16 mouse cellular contexts compared by ENCODE assay signal in the genomic region with DNA sequence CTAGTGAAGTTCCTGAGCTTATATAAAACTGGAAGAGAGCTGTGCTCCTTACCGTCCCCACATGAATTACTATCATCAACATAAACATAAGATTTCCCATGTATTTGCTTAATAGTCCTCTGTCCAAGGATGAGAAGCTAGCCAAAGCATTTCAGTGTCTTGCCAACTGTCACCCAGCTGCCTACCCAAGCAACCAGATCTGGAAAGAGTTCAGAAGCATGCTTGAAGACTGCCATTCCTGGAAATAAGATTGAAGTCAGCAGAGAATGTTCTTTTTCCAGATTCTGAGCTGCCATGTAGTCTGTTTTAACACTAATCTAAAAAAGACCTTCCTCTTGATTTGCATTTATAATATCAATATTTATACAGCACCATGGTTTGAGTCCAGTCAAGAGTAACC.
"Had no signal": no experiment of that assay in that cellular context is flagged by ENCODE, and none has a peak within 500 bp of the region (broad histone marks: within the 10 kb centered on the region; RNA-seq: fewer than 3 reads in every experiment).

No protein-coding gene starts in this region.

- H3K4me2 ChIP-seq: liver, embryonic 13.5 days; midbrain, embryonic 13.5 days; neural tube, embryonic 13.5 days had no signal

- H3K9me3 ChIP-seq: liver, embryonic 13.5 days; megakaryocyte, embryonic 14.5 days; midbrain, embryonic 10.5 days; midbrain, embryonic 13.5 days; neural tube, embryonic 13.5 days had no signal

- ATAC-seq: lung, postnatal 0 days; midbrain, embryonic 13.5 days; midbrain, embryonic 16.5 days had no signal

- H3K4me1 ChIP-seq: liver, embryonic 13.5 days; megakaryocyte, embryonic 14.5 days; midbrain, embryonic 10.5 days; midbrain, embryonic 13.5 days; neural tube, embryonic 13.5 days had no signal

- H3K9ac ChIP-seq: liver, embryonic 13.5 days; midbrain, embryonic 13.5 days; neural tube, embryonic 13.5 days had no signal

- H3K36me3 ChIP-seq: liver, embryonic 13.5 days; midbrain, embryonic 10.5 days; midbrain, embryonic 13.5 days; neural tube, embryonic 13.5 days had no signal

- H3K27ac ChIP-seq: kidney, postnatal 0 days; layer of hippocampus, adult 2 months; liver, embryonic 13.5 days; midbrain, embryonic 10.5 days; midbrain, embryonic 13.5 days; neural tube, embryonic 13.5 days had no signal

- H3K27me3 ChIP-seq: liver, embryonic 13.5 days; megakaryocyte, embryonic 14.5 days; midbrain, embryonic 13.5 days; neural tube, embryonic 13.5 days had no signal

- DNase-seq: kidney, postnatal 25 days; layer of hippocampus, adult 9-11 months; liver, embryonic 13.5 days; lung, adult 2 months; lung, postnatal 36 days; thymus, adult 18-20 months; thymus, postnatal 36 days had no signal

- H3K4me3 ChIP-seq: layer of hippocampus, adult 2 months; liver, embryonic 13.5 days; megakaryocyte, embryonic 14.5 days; midbrain, embryonic 10.5 days; midbrain, embryonic 13.5 days; myocyte; neural tube, embryonic 13.5 days had no signal
